Mouse (Mus musculus) kidney, embryonic 16.5 days (tissue): ENCODE measurements around the gene Lims1. TPM values are rescaled to one million over a fixed set of nuclear protein-coding genes. Genes with fewer than 3 reads are reported as not detected.

Experiments
- ATAC-seq: fragments of 200-750 bp; cut with Nextera tagmentation; 2 replicates; pipeline ENCODE4 v1.8.0; 2017; ENCODE audit warnings: moderate TSS enrichment; ENCODE audit not compliant: low FRiP score, low TSS enrichment
- H3K27ac ChIP-seq: fragments of 300-500 bp; sonication (generic); 2 replicates; pipeline ENCODE4 v1.5.1; 2014; ENCODE audit warnings: low read length
- H3K27me3 ChIP-seq: fragments of 300-500 bp; sonication (generic); 2 replicates; pipeline ENCODE4 v1.6.1; 2014; ENCODE audit warnings: low read length, control low read depth, mixed read lengths; ENCODE audit not compliant: insufficient read depth
- H3K36me3 ChIP-seq: fragments of 300-500 bp; sonication (generic); 2 replicates; pipeline ENCODE4 v1.6.1; 2014; ENCODE audit warnings: low read length, control low read depth, mixed read lengths; ENCODE audit not compliant: insufficient read depth
- H3K4me1 ChIP-seq: fragments of 300-500 bp; sonication (generic); 2 replicates; pipeline ENCODE4 v1.6.1; 2014; ENCODE audit warnings: low read length, control low read depth, mixed read lengths; ENCODE audit not compliant: insufficient read depth
- H3K4me2 ChIP-seq: fragments of 300-500 bp; sonication (generic); replicated peaks from 2 replicates; pipeline ENCODE4 v1.6.1; 2014; ENCODE audit warnings: low read depth, low read length
- H3K4me3 ChIP-seq: fragments of 300-500 bp; sonication (generic); 2 replicates; pipeline ENCODE4 v1.5.1; 2014; ENCODE audit warnings: mild to moderate bottlenecking, low read length
- H3K9ac ChIP-seq: fragments of 300-500 bp; sonication (generic); replicated peaks from 2 replicates; pipeline ENCODE4 v1.6.1; 2014; ENCODE audit warnings: low read length
- H3K9me3 ChIP-seq: fragments of 300-500 bp; sonication (generic); 2 replicates; pipeline ENCODE4 v1.6.1; 2016; ENCODE audit warnings: low read length, control low read depth
- WGBS: fragments of 180-500 bp; shearing (Covaris S2); extraction: QIAGEN DNeasy Blood & Tissue Kit; methylation state at CpG from one replicate; pipeline ENCODE4 v1.1.7; 2014; 5-methylcytosine and 5-hydroxymethylcytosine counted together
- polyA plus RNA-seq: library from polyadenylated mRNA; unstranded; fragments of >200 nt; fragmentation: Nextera tagmentation; extraction: Ambion mirVana; gene quantifications from 2 replicates; pipeline ENCODE4 v1.2.1, GENCODE M21; 2015

Gene Lims1
- polyA plus RNA-seq, 1 experiment from 2014 or later: 153 TPM

GRCm38 (mm10) chr10:58447280-58447781, 124.1 kb downstream of the Lims1 start:
- Histone ChIP-seq H3K4me1 (peaks cover 13% of the 10 kb centered on the region; the same call in 1 of the 2 replicates), H3K27ac (peak overlapping the region; percentile 95), H3K9ac (peak overlapping the region; percentile 99), H3K36me3 (peaks cover 3% of the 10 kb centered on the region; the same call in 1 of the 2 replicates), H3K9me3 (no peaks in the 10 kb centered on the region), H3K4me2 (peak overlapping the region; percentile 70), H3K4me3 (peak overlapping the region; percentile 99), H3K27me3 (no peaks in the 10 kb centered on the region)
- under 1% methylated on average over 25 of the region's 32 CpGs for WGBS
- peak; percentile 63 for ATAC-seq

DNA sequence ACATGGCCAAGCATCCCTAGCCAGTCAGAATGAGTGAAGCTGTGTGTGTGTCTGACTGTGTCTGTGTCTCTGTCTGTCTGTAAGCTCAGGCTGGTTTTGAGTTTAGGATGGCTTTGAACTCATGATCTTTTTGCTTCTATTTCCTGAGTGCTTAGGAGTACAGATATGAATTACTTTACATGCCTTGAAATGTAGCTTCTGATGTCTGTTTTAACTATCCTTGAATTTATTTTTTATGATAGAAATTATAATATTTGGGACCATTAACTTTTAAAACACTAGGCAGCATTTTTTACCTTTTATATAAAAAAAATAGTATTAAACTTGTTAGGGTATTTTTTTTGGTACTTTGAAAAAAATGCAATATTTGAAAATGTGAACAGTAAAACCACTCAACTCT, 128.3 kb downstream of the Lims1 start:
- Histone ChIP-seq H3K36me3 (peaks cover 20% of the 10 kb centered on the region), H3K27me3 (no peaks in the 10 kb centered on the region), H3K4me3 (no peak overlapping the region), H3K27ac (no peak overlapping the region), H3K4me1 (0 out of 2 replicates have a peak, but pooled peaks cover 6% of the 10 kb centered on the region), H3K4me2 (no peak overlapping the region), H3K9ac (no peak overlapping the region), H3K9me3 (no peaks in the 10 kb centered on the region)
- ATAC-seq: no peak

- WGBS: 92% methylated on average over 1 of the region's 1 CpGs
- no peaks in the 10 kb centered on the region for H3K27me3 ChIP-seq
- no peak for ATAC-seq
- no peak overlapping the region for H3K27ac ChIP-seq
- peaks cover 21% of the 10 kb centered on the region for H3K36me3 ChIP-seq
- H3K9me3 ChIP-seq: no peaks in the 10 kb centered on the region
- no peak overlapping the region for H3K4me2 ChIP-seq
- H3K9ac ChIP-seq: no peak overlapping the region
- no peak overlapping the region for H3K4me3 ChIP-seq
- 0 out of 2 replicates have a peak, but pooled peaks cover 6% of the 10 kb centered on the region for H3K4me1 ChIP-seq
Observed at GRCm38 (mm10) chr10:58452185-58452584, 128.9 kb downstream of the Lims1 start.

DNA sequence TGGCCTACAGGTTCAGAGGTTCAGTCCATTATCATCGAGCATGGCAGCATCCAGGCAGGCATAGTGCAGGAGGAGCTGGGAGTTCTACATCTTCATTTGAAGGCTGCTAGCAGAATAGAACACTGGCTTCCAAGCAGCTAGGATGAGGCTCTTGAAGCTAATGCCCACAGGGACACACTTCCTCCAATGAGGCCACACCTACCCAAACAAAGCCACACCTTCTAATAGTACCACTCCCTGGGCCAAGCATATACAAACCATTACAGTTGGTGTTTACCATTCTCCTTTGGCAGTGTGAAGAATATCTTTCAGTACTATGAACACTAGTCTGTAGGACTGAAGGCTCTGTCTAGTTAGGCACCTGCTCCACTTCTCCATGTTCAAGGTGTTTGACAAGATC, 136.6 kb downstream of the Lims1 start:
- Histone ChIP-seq H3K27me3 (no peaks in the 10 kb centered on the region), H3K9ac (no peak overlapping the region), H3K4me2 (no peak overlapping the region), H3K9me3 (no peaks in the 10 kb centered on the region), H3K4me1 (no peaks in the 10 kb centered on the region), H3K36me3 (peaks cover 31% of the 10 kb centered on the region), H3K27ac (no peak overlapping the region), H3K4me3 (no peak overlapping the region)
- no peak for ATAC-seq
- WGBS: 100% methylated on average over 1 of the region's 1 CpGs

Other genes with a start within 250 kb of the Lims1 start
- not detected in 2 replicates for gene AW822073, start 98.5 kb upstream of the Lims1 start, polyA plus RNA-seq
- gene Duxf3, start 90.8 kb upstream of the Lims1 start, polyA plus RNA-seq: not detected in 2 replicates
- gene Gm4981, start 86.8 kb upstream of the Lims1 start, polyA plus RNA-seq: not detected in 2 replicates
- 48.8 and 49.3 TPM in 2 replicates for gene Gcc2, start 68.0 kb upstream of the Lims1 start, polyA plus RNA-seq
- 20.0 and 20.7 TPM in 2 replicates for gene Ranbp2, start 123.5 kb downstream of the Lims1 start, polyA plus RNA-seq
- gene Ccdc138, start 174.5 kb downstream of the Lims1 start, polyA plus RNA-seq: 8.6 and 12.0 TPM in 2 replicates